ENCODE assay signal across 17 mouse cellular contexts in the genomic region with DNA sequence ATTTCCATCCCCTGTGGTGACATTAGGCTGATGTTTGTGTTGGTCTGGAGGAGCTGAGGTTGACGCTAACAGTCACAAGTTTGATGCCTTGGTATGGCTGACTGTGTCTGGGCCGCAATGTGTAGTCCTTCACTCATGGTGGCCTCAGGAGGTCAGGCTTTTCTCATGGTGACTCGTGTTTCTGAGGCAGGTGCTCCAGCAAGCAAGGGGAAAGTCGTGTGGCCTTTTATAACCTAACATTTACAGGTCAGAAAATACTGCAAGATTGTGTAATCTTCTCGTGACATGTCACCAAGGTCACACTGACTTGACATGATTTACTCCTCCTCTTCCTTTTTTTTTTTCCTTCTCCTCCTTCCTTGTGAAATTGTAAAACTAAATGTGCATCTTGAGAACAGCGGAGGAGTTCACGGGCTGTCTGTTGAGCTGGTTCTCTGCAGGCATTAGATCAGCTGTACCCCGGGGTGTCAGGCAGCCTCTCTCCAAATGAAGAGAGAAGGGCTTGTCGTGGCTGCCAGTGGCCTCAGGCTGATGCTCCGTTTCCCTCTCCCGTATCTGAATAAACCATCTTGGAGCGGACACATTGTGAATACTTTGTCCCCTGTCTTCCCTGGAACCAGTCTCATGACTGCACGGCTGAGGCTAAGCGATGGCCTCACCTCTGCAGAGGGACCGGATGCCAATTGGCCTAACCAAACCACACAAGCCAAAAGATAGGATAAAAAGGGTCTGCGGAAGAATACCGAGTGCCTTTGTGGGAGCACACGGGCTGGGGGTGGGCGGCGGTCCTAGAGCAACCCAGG. TPM values are rescaled to one million over a fixed set of nuclear protein-coding genes. Genes with fewer than 3 reads are reported as not detected.
DNase-seq lines count a peak whose midpoint lies in the region; ATAC-seq lines count a peak whose summit lies in the region.
"Had no signal": no experiment of that assay in that cellular context is flagged by ENCODE, and none has a peak within 500 bp of the region (broad histone marks: within the 10 kb centered on the region; RNA-seq: fewer than 3 reads in every experiment).

No protein-coding gene starts in this region.

- peak; percentile 7 to 53 for DNase-seq in adrenal gland, adult (ENCODE audit: inconsistent age in 2 of 2, low spot score in 1 of 2)
- no peak for DNase-seq in adrenal gland, adult 2 months
- DNase-seq in midbrain, embryonic 11.5 days (ENCODE audit: low spot score, missing footprints) = peak; percentile 95
- DNase-seq in MN1 (ENCODE audit: low spot score) = no peak
- DNase-seq in frontal cortex, postnatal 14 days (ENCODE audit: low spot score in 2 of 2) = no peak
- no peak for DNase-seq in left cerebral cortex, adult 9 months (ENCODE audit: low spot score in 2 of 2)
- DNase-seq: cerebellum, adult 9-10 months; lung, adult 18-20 months; spleen, adult 18-20 months had no signal

- no peaks in the 10 kb centered on the region for H3K9me3 ChIP-seq in midbrain, embryonic 11.5 days (ENCODE audit: control insufficient read depth, low read length)
- H3K9me3 ChIP-seq in midbrain, embryonic 15.5 days = no peaks in the 10 kb centered on the region
- H3K9me3 ChIP-seq: limb, embryonic 12.5 days; neural tube, embryonic 12.5 days had no signal

- no peak; the same call in 1 of the 2 replicates for ATAC-seq in midbrain, embryonic 11.5 days (ENCODE audit: low FRiP score)
- ATAC-seq in midbrain, embryonic 15.5 days (replicated peaks) = no peak
- peak; percentile 25 to 41; a peak in 3 of 4 replicates for ATAC-seq in hematopoietic stem cell, adult 5-6 weeks (replicated peaks in 1 of 2; ENCODE audit: insufficient read depth in 1 of 2, low FRiP score in 2 of 2, low TSS enrichment in 1 of 2, low read depth in 1 of 2, poor library complexity in 2 of 2, severe bottlenecking in 2 of 2)

- peaks cover 76% of the 10 kb centered on the region for H3K27me3 ChIP-seq in midbrain, embryonic 11.5 days (ENCODE audit: control insufficient read depth, insufficient read depth, low read length)
- peaks cover 78% of the 10 kb centered on the region for H3K27me3 ChIP-seq in midbrain, embryonic 15.5 days (replicated peaks)

- no peak overlapping the region for H3K27ac ChIP-seq in midbrain, embryonic 11.5 days (ENCODE audit: low read depth, low read length)
- no peak overlapping the region for H3K27ac ChIP-seq in midbrain, embryonic 15.5 days
- H3K27ac ChIP-seq: hindbrain, embryonic 14.5 days; layer of hippocampus, adult 2 months; limb, embryonic 12.5 days; neural tube, embryonic 12.5 days had no signal

- WGBS in midbrain, embryonic 11.5 days = 2% methylated on average over 20 of the region's 20 CpGs
- 3% methylated on average over 19 of the region's 20 CpGs for WGBS in midbrain, embryonic 15.5 days

- no peaks in the 10 kb centered on the region for H3K36me3 ChIP-seq in midbrain, embryonic 11.5 days (ENCODE audit: control insufficient read depth, insufficient read depth, low read length)
- no peaks in the 10 kb centered on the region for H3K36me3 ChIP-seq in midbrain, embryonic 15.5 days (replicated peaks)
- H3K36me3 ChIP-seq: limb, embryonic 12.5 days; neural tube, embryonic 12.5 days had no signal

- H3K9ac ChIP-seq in midbrain, embryonic 11.5 days (ENCODE audit: low read length) = no peak overlapping the region
- no peak overlapping the region for H3K9ac ChIP-seq in midbrain, embryonic 15.5 days
- H3K9ac ChIP-seq: hindbrain, embryonic 14.5 days; limb, embryonic 12.5 days; neural tube, embryonic 12.5 days had no signal

- H3K4me3 ChIP-seq in midbrain, embryonic 11.5 days (ENCODE audit: low read depth, low read length) = no peak overlapping the region
- no peak overlapping the region for H3K4me3 ChIP-seq in midbrain, embryonic 15.5 days
- H3K4me3 ChIP-seq: layer of hippocampus, adult 2 months; limb, embryonic 12.5 days; neural tube, embryonic 12.5 days had no signal

- H3K4me2 ChIP-seq in midbrain, embryonic 11.5 days = no peak overlapping the region
- H3K4me2 ChIP-seq in midbrain, embryonic 15.5 days = no peak overlapping the region
- H3K4me2 ChIP-seq: heart, embryonic 11.5 days; hindbrain, embryonic 14.5 days; limb, embryonic 12.5 days; neural tube, embryonic 12.5 days had no signal

- H3K4me1 ChIP-seq in midbrain, embryonic 11.5 days (ENCODE audit: control insufficient read depth, insufficient read depth, low read length) = peaks cover under 1% of the 10 kb centered on the region
- H3K4me1 ChIP-seq in midbrain, embryonic 15.5 days = peaks cover 6% of the 10 kb centered on the region

RNA-seq across cellular contexts. Expression of a gene that starts 9.9 kb away (rescaled TPM):
- total RNA-seq in adrenal gland, adult 2 months (2021) = not detected
- 1.0 and 1.2 TPM in 2 replicates for polyA plus RNA-seq in adrenal gland, adult 2 months (2012; rRNA removed)
- polyA plus RNA-seq in midbrain, embryonic 11.5 days (2014; fragmentation: Nextera tagmentation; extraction: Ambion mirVana) = 2.9 and 4.4 TPM in 2 replicates
- 1.1 and 1.6 TPM in 2 replicates for polyA plus RNA-seq in midbrain, embryonic 15.5 days (2015; fragmentation: Nextera tagmentation; extraction: Ambion mirVana)
- 0.30 and 0.31 TPM in 2 replicates for total RNA-seq in hematopoietic stem cell, adult 5-6 weeks (2017)
- total RNA-seq: megakaryocyte-erythroid progenitor cell, adult 5-6 weeks had no signal

Comparison
In these comparisons a context has a peak if more than half of its experiments do, and no peak if none do; other contexts are left out.
1. DNase-seq: peak in adrenal gland, adult (2 of 2) and midbrain, embryonic 11.5 days (single experiment); none in adrenal gland, adult 2 months (single experiment), MN1 (single experiment), frontal cortex, postnatal 14 days (0 of 2) and left cerebral cortex, adult 9 months (0 of 2).
2. ATAC-seq: peak in hematopoietic stem cell, adult 5-6 weeks (2 of 2); none in midbrain, embryonic 11.5 days (single experiment) and midbrain, embryonic 15.5 days (single experiment).